Mouse (Mus musculus): ENCODE data around the gene Hexb.

- TF ChIP-seq CTCF (IDR thresholded peaks at IDR 0.05; ENCODE audit: control insufficient read depth, insufficient read depth, low read length): no peak
- no peak for TF ChIP-seq POLR2A (IDR thresholded peaks at IDR 0.05; ENCODE audit: borderline replicate concordance, control insufficient read depth, low read depth, low read length)
Measured at GRCm38 (mm10) chr13:97187693-97188092, 10.5 kb downstream of the Hexb start.

All from bone marrow, adult 2 months (tissue).